Mouse (Mus musculus): ENCODE data around the gene Mrnip.

GRCm38 (mm10) chr11:50211322-50212059, 37.2 kb downstream of the Mrnip start:
- TF ChIP-seq GATA1 (IDR thresholded peaks at IDR 0.05; ENCODE audit: borderline replicate concordance, low read length) (no peak), FLI1 (IDR thresholded peaks at IDR 0.05; ENCODE audit: low read length) (no peak)
